ENCODE assay signal across 8 mouse cellular contexts in the genomic region with DNA sequence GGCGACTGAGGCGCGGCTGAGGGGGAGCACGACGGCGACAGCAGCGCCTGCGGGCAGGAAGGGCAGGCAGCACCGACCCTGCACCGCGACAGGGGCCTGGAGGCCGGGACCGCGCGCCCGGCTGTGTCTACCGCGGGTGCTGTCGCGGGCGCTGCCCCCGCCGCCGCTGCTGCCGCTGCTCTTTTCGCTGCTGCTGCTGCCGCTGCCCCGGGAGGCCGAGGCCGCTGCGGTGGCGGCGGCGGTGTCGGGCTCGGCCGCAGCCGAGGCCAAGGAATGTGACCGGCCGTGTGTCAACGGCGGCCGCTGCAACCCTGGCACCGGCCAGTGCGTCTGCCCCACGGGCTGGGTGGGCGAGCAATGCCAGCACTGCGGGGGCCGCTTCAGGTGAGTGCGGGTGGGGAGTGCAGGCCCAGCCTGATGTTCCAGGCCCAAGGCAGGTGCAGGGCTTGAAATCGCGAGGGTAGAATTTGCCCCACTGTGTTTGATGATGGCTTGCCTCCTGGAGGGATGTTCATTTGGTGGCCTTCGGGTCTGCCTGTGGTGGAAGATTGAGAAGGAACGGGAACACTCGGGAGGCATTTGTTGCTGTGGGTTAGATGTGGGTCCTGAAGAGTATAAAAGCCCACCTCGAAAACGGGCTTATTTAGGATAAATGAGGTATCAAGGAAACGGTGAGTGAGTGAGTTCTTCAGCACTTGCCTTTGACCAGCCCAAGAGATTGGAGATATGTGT. TPM values are rescaled to one million over a fixed set of nuclear protein-coding genes. Genes with fewer than 3 reads are reported as not detected.
DNase-seq lines count a peak whose midpoint lies in the region; ATAC-seq and TF ChIP-seq lines count a peak whose summit lies in the region.

No protein-coding gene starts in this region.

- ATAC-seq in kidney, embryonic 16.5 days (ENCODE audit: low FRiP score, low TSS enrichment) = peak; percentile 62
- ATAC-seq in G1E (ENCODE audit: extremely low read depth, insufficient number of reproducible peaks, low FRiP score, poor library complexity, severe bottlenecking) = no peak
- ATAC-seq in embryonic facial prominence, embryonic 13.5 days (ENCODE audit: insufficient number of reproducible peaks, insufficient read depth, low FRiP score, low TSS enrichment, low read depth) = peak; percentile 69
- peak; percentile 53 for ATAC-seq in heart, postnatal 0 days (ENCODE audit: insufficient read depth, low read depth)
- peak; percentile 39; the same call in 1 of the 2 replicates for ATAC-seq in limb, embryonic 14.5 days (ENCODE audit: low FRiP score, low read depth)
- ATAC-seq in neural tube, embryonic 13.5 days (ENCODE audit: low read depth) = peak; percentile 61

- H3K4me3 ChIP-seq in kidney, embryonic 16.5 days (ENCODE audit: low read length) = peak overlapping the region; percentile 95
- peak overlapping the region; percentile 96 for H3K4me3 ChIP-seq in G1E (ENCODE audit: low read depth, low read length)
- peak overlapping the region; percentile 100 for H3K4me3 ChIP-seq in embryonic facial prominence, embryonic 13.5 days
- peak overlapping the region; percentile 84 for H3K4me3 ChIP-seq in heart, postnatal 0 days (ENCODE audit: low read depth, low read length)
- H3K4me3 ChIP-seq in limb, embryonic 14.5 days (replicated peaks; ENCODE audit: low read length) = peak overlapping the region; percentile 98
- H3K4me3 ChIP-seq in neural tube, embryonic 13.5 days = peak overlapping the region; percentile 100

- TF ChIP-seq EP300 in heart, postnatal 0 days (IDR thresholded peaks at IDR 0.05; ENCODE audit: low read depth) = no peak

- no peaks in the 10 kb centered on the region for H3K36me3 ChIP-seq in kidney, embryonic 16.5 days (ENCODE audit: insufficient read depth, low read length)
- H3K36me3 ChIP-seq in G1E (replicated peaks) = peaks cover 26% of the 10 kb centered on the region
- H3K36me3 ChIP-seq in embryonic facial prominence, embryonic 13.5 days = peaks cover 9% of the 10 kb centered on the region; the same call in 1 of the 2 replicates
- H3K36me3 ChIP-seq in heart, postnatal 0 days (replicated peaks; ENCODE audit: control insufficient read depth, insufficient read depth, low read length) = no peaks in the 10 kb centered on the region
- H3K36me3 ChIP-seq in limb, embryonic 14.5 days (ENCODE audit: control insufficient read depth, insufficient read depth, low read length) = peaks cover 4% of the 10 kb centered on the region; the same call in 1 of the 2 replicates
- no peaks in the 10 kb centered on the region for H3K36me3 ChIP-seq in neural tube, embryonic 13.5 days

- DNase-seq in kidney, postnatal 36 days = no peak
- peak; percentile 26 for DNase-seq in G1E (ENCODE audit: low spot score)
- peak; percentile 19 for DNase-seq in heart, postnatal 0 days (ENCODE audit: low spot score)
- DNase-seq in limb, embryonic 14.5 days (ENCODE audit: low spot score) = no peak
- DNase-seq in adrenal gland, adult 18-20 months (ENCODE audit: low spot score in 2 of 2) = no peak

- peaks cover 19% of the 10 kb centered on the region for H3K4me1 ChIP-seq in kidney, embryonic 16.5 days (ENCODE audit: insufficient read depth, low read length)
- H3K4me1 ChIP-seq in G1E (ENCODE audit: insufficient read depth, low read depth, low read length) = peaks cover 26% of the 10 kb centered on the region
- H3K4me1 ChIP-seq in embryonic facial prominence, embryonic 13.5 days = peaks cover 24% of the 10 kb centered on the region
- H3K4me1 ChIP-seq in heart, postnatal 0 days (ENCODE audit: control insufficient read depth, insufficient read depth) = peaks cover 19% of the 10 kb centered on the region
- peaks cover 12% of the 10 kb centered on the region for H3K4me1 ChIP-seq in limb, embryonic 14.5 days (ENCODE audit: control insufficient read depth, insufficient read depth, low read length)
- peaks cover 39% of the 10 kb centered on the region for H3K4me1 ChIP-seq in neural tube, embryonic 13.5 days (replicated peaks)

- H3K9me3 ChIP-seq in kidney, embryonic 16.5 days (ENCODE audit: low read length) = no peaks in the 10 kb centered on the region
- H3K9me3 ChIP-seq in G1E (replicated peaks) = no peaks in the 10 kb centered on the region
- no peaks in the 10 kb centered on the region for H3K9me3 ChIP-seq in embryonic facial prominence, embryonic 13.5 days
- H3K9me3 ChIP-seq in heart, postnatal 0 days (replicated peaks; ENCODE audit: control insufficient read depth, low read length) = no peaks in the 10 kb centered on the region
- H3K9me3 ChIP-seq in limb, embryonic 14.5 days (ENCODE audit: control insufficient read depth, low read length) = no peaks in the 10 kb centered on the region
- H3K9me3 ChIP-seq in neural tube, embryonic 13.5 days = no peaks in the 10 kb centered on the region

- H3K9ac ChIP-seq in kidney, embryonic 16.5 days (replicated peaks; ENCODE audit: low read length) = peak overlapping the region; percentile 92
- peak overlapping the region; percentile 94 for H3K9ac ChIP-seq in embryonic facial prominence, embryonic 13.5 days
- peak overlapping the region; percentile 90 for H3K9ac ChIP-seq in heart, postnatal 0 days (replicated peaks; ENCODE audit: low read depth, low read length)
- H3K9ac ChIP-seq in limb, embryonic 14.5 days (ENCODE audit: low read depth, low read length, severe bottlenecking) = peak overlapping the region; percentile 84
- peak overlapping the region; percentile 98 for H3K9ac ChIP-seq in neural tube, embryonic 13.5 days

- TF ChIP-seq POLR2A in limb, embryonic 14.5 days (IDR thresholded peaks at IDR 0.05; ENCODE audit: borderline replicate concordance, extremely low read depth, insufficient read depth, insufficient read length) = no peak

- peak overlapping the region; percentile 86 for H3K4me2 ChIP-seq in kidney, embryonic 16.5 days (replicated peaks; ENCODE audit: low read depth, low read length)
- peak overlapping the region; percentile 90 for H3K4me2 ChIP-seq in embryonic facial prominence, embryonic 13.5 days
- H3K4me2 ChIP-seq in heart, postnatal 0 days (ENCODE audit: low read depth, low read length) = peak overlapping the region; percentile 74
- peak overlapping the region; percentile 68 for H3K4me2 ChIP-seq in limb, embryonic 14.5 days (replicated peaks; ENCODE audit: low read depth, low read length, severe bottlenecking)
- peak overlapping the region; percentile 87 for H3K4me2 ChIP-seq in neural tube, embryonic 13.5 days

- WGBS in kidney, embryonic 16.5 days = under 1% methylated on average over 42 of the region's 58 CpGs
- under 1% methylated on average over 56 of the region's 58 CpGs for WGBS in embryonic facial prominence, embryonic 13.5 days
- WGBS in heart, postnatal 0 days = under 1% methylated on average over 43 of the region's 58 CpGs
- 1% methylated on average over 24 of the region's 58 CpGs for WGBS in limb, embryonic 14.5 days
- WGBS in neural tube, embryonic 13.5 days = under 1% methylated on average over 46 of the region's 58 CpGs

- no peak for TF ChIP-seq CTCF in G1E (IDR thresholded peaks at IDR 0.05; ENCODE audit: low read depth, low read length)
- TF ChIP-seq CTCF in heart, postnatal 0 days (IDR thresholded peaks at IDR 0.05; ENCODE audit: low read depth) = no peak

- H3K27ac ChIP-seq in kidney, embryonic 16.5 days (ENCODE audit: low read length) = peak overlapping the region; percentile 52; the same call in 1 of the 2 replicates
- peak overlapping the region; percentile 69 for H3K27ac ChIP-seq in embryonic facial prominence, embryonic 13.5 days
- peak overlapping the region; percentile 86 for H3K27ac ChIP-seq in heart, postnatal 0 days (ENCODE audit: low read depth)
- 0 out of 2 replicates have a peak overlapping the region, but pooled peaks have one; percentile 8 for H3K27ac ChIP-seq in limb, embryonic 14.5 days (replicated peaks; ENCODE audit: low read depth, low read length)
- peak overlapping the region; percentile 90 for H3K27ac ChIP-seq in neural tube, embryonic 13.5 days (replicated peaks)

- H3K27me3 ChIP-seq in kidney, embryonic 16.5 days (ENCODE audit: insufficient read depth, low read length) = no peaks in the 10 kb centered on the region
- H3K27me3 ChIP-seq in G1E (ENCODE audit: insufficient read depth, low read length) = no peaks in the 10 kb centered on the region
- H3K27me3 ChIP-seq in embryonic facial prominence, embryonic 13.5 days = no peaks in the 10 kb centered on the region
- no peaks in the 10 kb centered on the region for H3K27me3 ChIP-seq in heart, postnatal 0 days (ENCODE audit: control insufficient read depth, insufficient read depth, low read length)
- no peaks in the 10 kb centered on the region for H3K27me3 ChIP-seq in limb, embryonic 14.5 days (ENCODE audit: control insufficient read depth, insufficient read depth, low read length)
- no peaks in the 10 kb centered on the region for H3K27me3 ChIP-seq in neural tube, embryonic 13.5 days

RNA-seq across cellular contexts. Expression of a gene that starts 0.5 kb away (rescaled TPM):
- 6.3 and 7.6 TPM in 2 replicates for polyA plus RNA-seq in kidney, embryonic 16.5 days (2015; fragmentation: Nextera tagmentation; extraction: Ambion mirVana)
- total RNA-seq in G1E (2014; fragmentation: Nextera tagmentation) (17.2 and 19.2 TPM in 2 replicates), G1E (2017) (10.2 and 10.6 TPM in 2 replicates)
- polyA plus RNA-seq in G1E (2012) = 1.7 and 1.8 TPM in 2 replicates
- polyA plus RNA-seq in embryonic facial prominence, embryonic 13.5 days (2015; fragmentation: Nextera tagmentation; extraction: Ambion mirVana) = 9.6 and 10.7 TPM in 2 replicates
- 18.5 and 20.7 TPM in 2 replicates for total RNA-seq in heart, postnatal 0 days (2014; rRNA removed; ENCODE audit: low replicate concordance)
- polyA plus RNA-seq in heart, postnatal 0 days (2015; fragmentation: Nextera tagmentation; extraction: Ambion mirVana) = 3.2 and 3.3 TPM in 2 replicates
- 17.9 and 19.4 TPM in 2 replicates for polyA plus RNA-seq in limb, embryonic 14.5 days (2012; rRNA removed)
- 11.5 and 13.5 TPM in 2 replicates for polyA plus RNA-seq in limb, embryonic 14.5 days (2014; fragmentation: Nextera tagmentation; extraction: Ambion mirVana)
- polyA plus RNA-seq in neural tube, embryonic 13.5 days (2015; fragmentation: Nextera tagmentation; extraction: Ambion mirVana) = 11.7 and 12.3 TPM in 2 replicates
- 10 to 100 TPM; 24.0 to 32.1 TPM for total RNA-seq in adrenal gland, adult 18-20 months (2021)

RNA-seq across cellular contexts. Expression of a gene that starts 0.5 kb away (rescaled TPM):
- polyA plus RNA-seq in kidney, embryonic 16.5 days (2015; fragmentation: Nextera tagmentation; extraction: Ambion mirVana) = 35.8 and 42.0 TPM in 2 replicates
- total RNA-seq in G1E (2014; fragmentation: Nextera tagmentation) (16.7 and 23.8 TPM in 2 replicates), G1E (2017) (11.8 and 12.5 TPM in 2 replicates)
- 3.4 and 3.5 TPM in 2 replicates for polyA plus RNA-seq in G1E (2012)
- polyA plus RNA-seq in embryonic facial prominence, embryonic 13.5 days (2015; fragmentation: Nextera tagmentation; extraction: Ambion mirVana) = 43.2 and 49.5 TPM in 2 replicates
- total RNA-seq in heart, postnatal 0 days (2014; rRNA removed; ENCODE audit: low replicate concordance) = 82.3 and 89.9 TPM in 2 replicates
- polyA plus RNA-seq in heart, postnatal 0 days (2015; fragmentation: Nextera tagmentation; extraction: Ambion mirVana) = 39.5 and 41.8 TPM in 2 replicates
- polyA plus RNA-seq in limb, embryonic 14.5 days (2012; rRNA removed) = 33.8 and 44.3 TPM in 2 replicates
- 29.1 and 41.3 TPM in 2 replicates for polyA plus RNA-seq in limb, embryonic 14.5 days (2014; fragmentation: Nextera tagmentation; extraction: Ambion mirVana)
- polyA plus RNA-seq in neural tube, embryonic 13.5 days (2015; fragmentation: Nextera tagmentation; extraction: Ambion mirVana) = 96.5 and 102 TPM in 2 replicates
- 10 to 100 TPM; 29.5 to 47.8 TPM for total RNA-seq in adrenal gland, adult 18-20 months (2021)

Comparison
In these comparisons a context has a peak if more than half of its experiments do, and no peak if none do; other contexts are left out.
1. H3K27ac ChIP-seq: peak in every context shown above with its lines; median percentile 90 in neural tube, embryonic 13.5 days; 86 in heart, postnatal 0 days; 69 in embryonic facial prominence, embryonic 13.5 days; 52 in kidney, embryonic 16.5 days; 8 in limb, embryonic 14.5 days.
2. DNase-seq: peak in G1E (single experiment) and heart, postnatal 0 days (single experiment); none in kidney, postnatal 36 days (0 of 2), limb, embryonic 14.5 days (single experiment) and adrenal gland, adult 18-20 months (0 of 2).
3. Peak in every context shown above with its lines, with median percentiles within 50 percentile points of each other: H3K4me2 ChIP-seq, H3K4me3 ChIP-seq and H3K9ac ChIP-seq.